Mouse (Mus musculus) kidney, postnatal 0 days (tissue): ENCODE measurements around the gene Lsm10. TPM values are rescaled to one million over a fixed set of nuclear protein-coding genes. Genes with fewer than 3 reads are reported as not detected.

Experiments used
- ATAC-seq: fragments of 200-750 bp; cut with Nextera tagmentation; replicated peaks from 2 replicates; pipeline ENCODE4 v1.8.0; 2017; ENCODE audit warnings: low read depth, moderate number of reproducible peaks, moderate TSS enrichment, moderate library complexity; ENCODE audit not compliant: low FRiP score
- DNase-seq: peaks from one replicate; pipeline ENCODE4 v3.0.0-alpha.2; 2016; ENCODE audit warnings: low spot score
- H3K27ac ChIP-seq: fragments of 300-500 bp; sonication (generic); 2 replicates; pipeline ENCODE4 v1.5.1; 2014; ENCODE audit warnings: mild to moderate bottlenecking
- H3K27me3 ChIP-seq: fragments of 300-500 bp; sonication (generic); 2 replicates; pipeline ENCODE4 v1.6.1; 2014; ENCODE audit warnings: low read length, mixed read lengths; ENCODE audit not compliant: insufficient read depth
- H3K36me3 ChIP-seq: fragments of 300-500 bp; sonication (generic); 2 replicates; pipeline ENCODE4 v1.6.1; 2014; ENCODE audit warnings: low read length, mixed read lengths; ENCODE audit not compliant: insufficient read depth
- H3K4me1 ChIP-seq: fragments of 300-500 bp; sonication (generic); replicated peaks from 2 replicates; pipeline ENCODE4 v1.6.1; 2014; ENCODE audit warnings: antibody characterized with exemption, low read length, mixed read lengths; ENCODE audit not compliant: insufficient read depth
- H3K4me2 ChIP-seq: fragments of 300-500 bp; sonication (generic); 2 replicates; pipeline ENCODE4 v1.6.1; 2014; ENCODE audit warnings: mild to moderate bottlenecking, low read length, moderate library complexity, mixed read lengths
- H3K4me3 ChIP-seq: fragments of 300-500 bp; sonication (generic); replicated peaks from 2 replicates; pipeline ENCODE4 v1.5.1; 2014; ENCODE audit warnings: low read depth, low read length
- H3K9ac ChIP-seq: fragments of 300-500 bp; sonication (generic); 2 replicates; pipeline ENCODE4 v1.6.1; 2014; ENCODE audit warnings: low read depth, low read length
- H3K9me3 ChIP-seq: fragments of 300-500 bp; sonication (generic); replicated peaks from 2 replicates; pipeline ENCODE4 v1.6.1; 2016; ENCODE audit warnings: low read length, inconsistent platforms, mixed read lengths
- CTCF ChIP-seq: IDR thresholded peaks from 2 replicates; pipeline ENCODE4 v1.5.1; 2016; ENCODE audit warnings: antibody characterized with exemption, low read depth, mild to moderate bottlenecking, moderate library complexity
- WGBS: fragments of 180-500 bp; shearing (Covaris S2); extraction: QIAGEN DNeasy Blood & Tissue Kit; methylation state at CpG from one replicate; pipeline ENCODE4 v1.1.7; 2014; 5-methylcytosine and 5-hydroxymethylcytosine counted together
- polyA plus RNA-seq: library from polyadenylated mRNA; unstranded; fragments of >200 nt; fragmentation: Nextera tagmentation; extraction: Ambion mirVana; gene quantifications from 2 replicates; pipeline ENCODE4 v1.2.1, GENCODE M21; 2015

The Lsm10 gene
- polyA plus RNA-seq, 1 experiment from 2014 or later: 59.0 TPM

GRCm38 (mm10) chr4:126123309-126124040, 27.1 kb downstream of the Lsm10 start:
- Histone ChIP-seq H3K4me2 (no peak overlapping the region), H3K9ac (no peak overlapping the region), H3K4me3 (no peak overlapping the region), H3K36me3 (peaks cover 29% of the 10 kb centered on the region), H3K4me1 (no peaks in the 10 kb centered on the region; the same call in 1 of the 2 replicates), H3K9me3 (no peaks in the 10 kb centered on the region), H3K27ac (no peak overlapping the region), H3K27me3 (no peaks in the 10 kb centered on the region)
- WGBS: 86% methylated on average over 10 of the region's 10 CpGs
- no peak for TF ChIP-seq CTCF
- ATAC-seq (no peak), DNase-seq (no peak)

- ATAC-seq (no peak), DNase-seq (peak; percentile 85)
- peaks cover 34% of the 10 kb centered on the region for H3K4me1 ChIP-seq
- H3K27ac ChIP-seq: peak overlapping the region; percentile 87
- H3K36me3 ChIP-seq: peaks cover 36% of the 10 kb centered on the region
- no peak overlapping the region for H3K4me3 ChIP-seq
- no peak overlapping the region for H3K4me2 ChIP-seq
- WGBS: 17% methylated on average over 11 of the region's 11 CpGs
- H3K27me3 ChIP-seq: no peaks in the 10 kb centered on the region
- H3K9me3 ChIP-seq: no peaks in the 10 kb centered on the region
- TF ChIP-seq CTCF: no peak
- H3K9ac ChIP-seq: no peak overlapping the region
Measured at GRCm38 (mm10) chr4:126130502-126130901, 34.1 kb downstream of the Lsm10 start.

- Histone ChIP-seq H3K27me3 (no peaks in the 10 kb centered on the region), H3K4me2 (no peak overlapping the region), H3K4me3 (no peak overlapping the region), H3K36me3 (peaks cover 33% of the 10 kb centered on the region), H3K27ac (peak overlapping the region; percentile 87), H3K9me3 (no peaks in the 10 kb centered on the region), H3K9ac (no peak overlapping the region), H3K4me1 (peaks cover 34% of the 10 kb centered on the region)
- no peak for TF ChIP-seq CTCF
- 44% methylated on average over 10 of the region's 10 CpGs for WGBS
- ATAC-seq (peak; percentile 64), DNase-seq (peak; percentile 74)
Measured at GRCm38 (mm10) chr4:126131290-126132121, 35.1 kb downstream of the Lsm10 start.

GRCm38 (mm10) chr4:126132636-126133264, 36.3 kb downstream of the Lsm10 start:
- Histone ChIP-seq H3K27ac (peak overlapping the region; percentile 87), H3K4me3 (no peak overlapping the region), H3K4me2 (no peak overlapping the region), H3K27me3 (no peaks in the 10 kb centered on the region), H3K9me3 (no peaks in the 10 kb centered on the region), H3K4me1 (peaks cover 34% of the 10 kb centered on the region), H3K9ac (no peak overlapping the region), H3K36me3 (peaks cover 40% of the 10 kb centered on the region)
- 52% methylated on average over 6 of the region's 6 CpGs for whole genome bisulfite sequencing
- TF ChIP-seq CTCF: no peak
- DNase-seq (no peak), ATAC-seq (no peak)

- no peak for DNase-seq
- H3K36me3 ChIP-seq: peaks cover 37% of the 10 kb centered on the region
- no peak overlapping the region for H3K9ac ChIP-seq
- no peak overlapping the region for H3K27ac ChIP-seq
- no peaks in the 10 kb centered on the region for H3K9me3 ChIP-seq
- TF ChIP-seq CTCF: no peak
- H3K27me3 ChIP-seq: no peaks in the 10 kb centered on the region
- ATAC-seq: no peak
- no peak overlapping the region for H3K4me2 ChIP-seq
- WGBS: 93% methylated on average over 4 of the region's 4 CpGs
- H3K4me3 ChIP-seq: no peak overlapping the region
- H3K4me1 ChIP-seq: peaks cover 34% of the 10 kb centered on the region
Measured at GRCm38 (mm10) chr4:126134236-126134635, 37.8 kb downstream of the Lsm10 start.

- 79% methylated on average over 4 of the region's 4 CpGs for WGBS
- H3K36me3 ChIP-seq: peaks cover 38% of the 10 kb centered on the region
- no peak overlapping the region for H3K9ac ChIP-seq
- H3K9me3 ChIP-seq: no peaks in the 10 kb centered on the region
- no peak overlapping the region for H3K4me3 ChIP-seq
- H3K4me1 ChIP-seq: peaks cover 32% of the 10 kb centered on the region
- ATAC-seq (no peak), DNase-seq (no peak)
- TF ChIP-seq CTCF: no peak
- no peak overlapping the region for H3K27ac ChIP-seq
- H3K4me2 ChIP-seq: no peak overlapping the region
- H3K27me3 ChIP-seq: no peaks in the 10 kb centered on the region
Measured at GRCm38 (mm10) chr4:126134639-126135038, 38.2 kb downstream of the Lsm10 start.
